Mouse (Mus musculus) erythroblast, adult 5-6 weeks (primary cell): ENCODE measurements around the gene Mrfap1. TPM values are rescaled to one million over a fixed set of nuclear protein-coding genes. Genes with fewer than 3 reads are reported as not detected.

Experiments used
- total RNA-seq, 2 experiments: library from RNA; stranded (forward) in 1 of 2; stranded (reverse) in 1 of 2; fragments of 150-400 nt in 1 of 2; fragments of 200-764, 138-1000 nt in 1 of 2; gene quantifications; 2 replicates each; pipeline versions ENCODE4 v1.2.3 to v1.2.4; 2015 to 2017; ENCODE audit warnings: low replicate concordance in 2 of 2

Mrfap1 gene
- total RNA-seq, 2 experiments from 2014 or later, result 59.8 to 68.3 TPM

Other genes with a start within 250 kb of the Mrfap1 start
- gene Tbc1d14, start 203.5 kb downstream of the Mrfap1 start, total RNA-seq (2015; ENCODE audit: low replicate concordance), result 8.1 and 15.9 TPM in 2 replicates
- 11.3 and 12.1 TPM in 2 replicates for gene Tbc1d14, start 203.5 kb downstream of the Mrfap1 start, total RNA-seq (2017; ENCODE audit: low replicate concordance)
- 121 and 122 TPM in 2 replicates for gene D5Ertd579e, start 100.7 kb downstream of the Mrfap1 start, total RNA-seq (2015; ENCODE audit: low replicate concordance)
- 221 and 226 TPM in 2 replicates for gene D5Ertd579e, start 100.7 kb downstream of the Mrfap1 start, total RNA-seq (2017; ENCODE audit: low replicate concordance)
- 2.3 TPM in 2 replicates for gene Bloc1s4, start 48.1 kb downstream of the Mrfap1 start, total RNA-seq (2015; ENCODE audit: low replicate concordance)
- gene Bloc1s4, start 48.1 kb downstream of the Mrfap1 start, total RNA-seq (2017; ENCODE audit: low replicate concordance), result 8.3 and 10.0 TPM in 2 replicates
- gene Man2b2, start 33.9 kb upstream of the Mrfap1 start, total RNA-seq (2015; ENCODE audit: low replicate concordance), result 5.2 and 12.3 TPM in 2 replicates
- 3.1 and 3.7 TPM in 2 replicates for gene Man2b2, start 33.9 kb upstream of the Mrfap1 start, total RNA-seq (2017; ENCODE audit: low replicate concordance)
- gene Ppp2r2c, start 71.7 kb upstream of the Mrfap1 start, total RNA-seq (2015; ENCODE audit: low replicate concordance), result not detected in 2 replicates
- gene Ppp2r2c, start 71.7 kb upstream of the Mrfap1 start, total RNA-seq (2017; ENCODE audit: low replicate concordance), result 0.26 TPM in 1 of 2 replicates, not detected in the other
- gene Wfs1, start 192.4 kb upstream of the Mrfap1 start, total RNA-seq (2015; ENCODE audit: low replicate concordance), result not detected in 2 replicates
- gene Wfs1, start 192.4 kb upstream of the Mrfap1 start, total RNA-seq (2017; ENCODE audit: low replicate concordance), result 0.60 TPM in 1 of 2 replicates, not detected in the other